Mouse (Mus musculus): ENCODE results near the gene Kmt5a. TPM values are rescaled to one million over a fixed set of nuclear protein-coding genes. Genes with fewer than 3 reads are reported as not detected.

The Kmt5a gene
- total and polyA plus RNA-seq, 2 experiments from 2014 or later = 27.7 to 82.9 TPM

DNA sequence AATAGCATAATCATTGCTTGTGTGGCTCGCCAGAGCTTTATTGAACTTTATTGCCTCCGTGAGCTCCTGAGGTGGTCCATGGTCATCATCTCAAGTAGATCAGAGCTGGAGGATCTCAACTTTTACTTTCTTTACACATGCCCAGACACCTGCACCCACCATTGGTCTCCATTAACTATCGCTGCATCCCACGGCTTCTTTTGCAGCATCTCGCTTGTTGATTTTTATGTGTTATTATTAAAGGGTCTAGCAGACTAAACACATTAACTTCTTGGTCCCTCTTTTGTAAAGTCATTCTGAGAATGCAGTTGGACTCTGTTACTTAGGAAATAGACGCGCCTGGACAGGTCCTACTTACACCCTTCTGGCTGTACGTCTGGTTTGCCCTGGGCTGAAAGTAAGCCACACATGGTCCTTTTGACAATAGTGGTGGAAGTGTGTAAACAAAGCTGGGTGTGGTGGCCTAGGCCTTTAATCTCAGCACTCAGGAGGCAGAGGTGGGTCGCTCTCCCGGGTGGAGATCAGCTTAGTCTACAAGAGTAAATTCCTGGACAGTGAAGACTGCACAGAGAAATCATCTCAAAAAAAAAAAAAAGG, 13.2 kb upstream of the Kmt5a start:
- Histone ChIP-seq H3K27me3 (ENCODE audit: control insufficient read depth, insufficient read depth, low read length) (no peaks in the 10 kb centered on the region), H3K4me2 (ENCODE audit: low read depth, low read length) (peak overlapping the region; percentile 45), H3K4me1 (ENCODE audit: control insufficient read depth, insufficient read depth) (no peaks in the 10 kb centered on the region; the same call in 1 of the 2 replicates), H3K4me3 (ENCODE audit: low read depth, low read length) (no peak overlapping the region), H3K36me3 (replicated peaks; ENCODE audit: control insufficient read depth, insufficient read depth, low read length) (0 out of 2 replicates have a peak, but pooled peaks cover 6% of the 10 kb centered on the region), H3K9ac (replicated peaks; ENCODE audit: low read depth, low read length) (no peak overlapping the region), H3K9me3 (replicated peaks; ENCODE audit: control insufficient read depth, low read length) (no peaks in the 10 kb centered on the region), H3K27ac (ENCODE audit: low read depth) (peak overlapping the region; percentile 80)
- no peak for TF ChIP-seq EP300 (IDR thresholded peaks at IDR 0.05; ENCODE audit: low read depth)
- TF ChIP-seq CTCF (IDR thresholded peaks at IDR 0.05; ENCODE audit: low read depth) = no peak
- WGBS = 94% methylated on average over 10 of the region's 10 CpGs
- ATAC-seq (ENCODE audit: insufficient read depth, low read depth) (no peak), DNase-seq (ENCODE audit: low spot score) (no peak)

DNA sequence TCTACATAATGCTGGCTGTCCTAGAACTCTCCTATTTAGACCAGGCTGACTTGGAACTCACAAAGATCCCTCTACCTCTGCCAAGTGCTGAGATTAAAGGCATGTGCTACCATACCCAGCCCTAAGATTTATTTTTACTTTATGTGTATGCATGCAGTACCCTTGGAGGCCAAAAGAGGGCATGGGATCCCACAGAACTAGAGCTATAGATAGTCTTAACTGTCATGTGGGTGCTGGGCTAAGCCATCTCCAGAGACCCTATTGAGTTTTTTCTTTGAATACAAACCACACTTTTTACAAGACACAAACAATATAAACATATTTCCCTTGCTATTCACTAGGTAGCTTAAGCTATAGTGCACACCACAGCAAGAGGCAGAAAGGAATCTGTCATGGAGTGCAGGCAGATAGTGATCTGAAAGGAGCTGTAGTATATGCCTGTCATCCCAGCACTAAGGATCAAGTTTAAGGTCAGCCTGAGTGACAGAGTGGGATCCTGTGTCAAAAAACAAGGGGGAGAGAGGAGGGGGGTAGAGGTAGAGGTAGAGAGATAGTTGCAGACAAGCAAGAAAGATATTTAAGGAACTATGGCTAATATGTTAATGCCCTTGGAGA, 7.2 kb upstream of the Kmt5a start:
- H3K4me3 ChIP-seq (ENCODE audit: low read depth, low read length) = no peak overlapping the region
- H3K9me3 ChIP-seq (replicated peaks; ENCODE audit: control insufficient read depth, low read length) = no peaks in the 10 kb centered on the region
- TF ChIP-seq CTCF (IDR thresholded peaks at IDR 0.05; ENCODE audit: low read depth) = peak; percentile 85
- no peak for TF ChIP-seq EP300 (IDR thresholded peaks at IDR 0.05; ENCODE audit: low read depth)
- DNase-seq (ENCODE audit: low spot score) (peak; percentile 70), ATAC-seq (ENCODE audit: insufficient read depth, low read depth) (peak; percentile 85)
- no peaks in the 10 kb centered on the region for H3K36me3 ChIP-seq (replicated peaks; ENCODE audit: control insufficient read depth, insufficient read depth, low read length)
- no peaks in the 10 kb centered on the region for H3K27me3 ChIP-seq (ENCODE audit: control insufficient read depth, insufficient read depth, low read length)
- H3K9ac ChIP-seq (replicated peaks; ENCODE audit: low read depth, low read length) = no peak overlapping the region
- no peak overlapping the region for H3K27ac ChIP-seq (ENCODE audit: low read depth)
- H3K4me2 ChIP-seq (ENCODE audit: low read depth, low read length) = no peak overlapping the region
- H3K4me1 ChIP-seq (ENCODE audit: control insufficient read depth, insufficient read depth) = no peaks in the 10 kb centered on the region

DNA sequence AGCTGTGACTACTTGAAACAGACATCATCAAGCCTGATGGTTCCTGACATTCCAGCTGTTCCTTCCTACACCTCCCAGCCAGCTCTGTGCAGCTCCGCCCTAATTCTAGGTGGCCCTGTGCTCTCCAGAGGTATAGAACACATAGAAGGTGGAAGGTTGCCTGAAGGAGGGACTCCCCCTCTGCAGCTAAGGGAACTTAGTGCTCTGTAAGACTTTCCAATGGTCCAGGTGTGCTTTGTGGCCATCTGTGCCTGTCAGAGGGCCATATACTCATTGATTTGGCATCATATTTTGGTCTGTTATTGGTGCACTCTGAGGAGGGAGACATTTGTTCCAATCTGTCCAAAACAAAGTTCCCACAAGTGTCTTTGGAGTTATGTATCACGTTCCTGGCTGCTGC, 6.7 kb upstream of the Kmt5a start:
- H3K4me1 ChIP-seq (ENCODE audit: control insufficient read depth, insufficient read depth) = no peaks in the 10 kb centered on the region
- no peak overlapping the region for H3K9ac ChIP-seq (replicated peaks; ENCODE audit: low read depth, low read length)
- H3K4me3 ChIP-seq (ENCODE audit: low read depth, low read length) = no peak overlapping the region
- 65% methylated on average over 2 of the region's 2 CpGs for WGBS
- ATAC-seq (ENCODE audit: insufficient read depth, low read depth) (no peak), DNase-seq (ENCODE audit: low spot score) (no peak)
- TF ChIP-seq EP300 (IDR thresholded peaks at IDR 0.05; ENCODE audit: low read depth) (no peak), CTCF (IDR thresholded peaks at IDR 0.05; ENCODE audit: low read depth) (no peak)
- no peaks in the 10 kb centered on the region for H3K9me3 ChIP-seq (replicated peaks; ENCODE audit: control insufficient read depth, low read length)
- H3K27ac ChIP-seq (ENCODE audit: low read depth) = no peak overlapping the region
- no peaks in the 10 kb centered on the region for H3K36me3 ChIP-seq (replicated peaks; ENCODE audit: control insufficient read depth, insufficient read depth, low read length)
- no peak overlapping the region for H3K4me2 ChIP-seq (ENCODE audit: low read depth, low read length)
- H3K27me3 ChIP-seq (ENCODE audit: control insufficient read depth, insufficient read depth, low read length) = no peaks in the 10 kb centered on the region

DNA sequence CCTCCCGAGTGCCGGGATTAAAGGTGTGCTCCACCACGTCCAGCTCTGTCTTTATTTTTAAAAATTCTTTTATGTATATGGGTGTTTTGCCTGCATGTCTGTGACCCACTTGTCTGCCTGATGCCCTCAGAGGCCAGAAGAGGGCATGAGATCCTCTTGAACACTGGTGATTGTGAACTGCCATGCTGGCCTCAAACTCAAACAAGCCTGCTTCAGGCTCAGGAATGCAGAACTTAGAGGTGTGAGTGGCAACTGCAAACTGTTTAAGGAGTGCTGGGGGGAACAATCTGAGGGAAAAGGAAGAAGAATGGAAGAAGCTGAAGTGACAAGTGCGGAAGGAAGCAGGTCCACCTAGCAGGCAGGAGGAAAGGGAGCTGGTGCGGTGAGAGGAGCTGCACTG, 1.5 kb upstream of the Kmt5a start:
- Histone ChIP-seq H3K27me3 (ENCODE audit: control insufficient read depth, insufficient read depth, low read length) (no peaks in the 10 kb centered on the region), H3K36me3 (replicated peaks; ENCODE audit: control insufficient read depth, insufficient read depth, low read length) (no peaks in the 10 kb centered on the region), H3K9me3 (replicated peaks; ENCODE audit: control insufficient read depth, low read length) (no peaks in the 10 kb centered on the region), H3K9ac (replicated peaks; ENCODE audit: low read depth, low read length) (no peak overlapping the region), H3K27ac (ENCODE audit: low read depth) (peak overlapping the region; percentile 93), H3K4me1 (ENCODE audit: control insufficient read depth, insufficient read depth) (peaks cover 5% of the 10 kb centered on the region; the same call in 1 of the 2 replicates), H3K4me2 (ENCODE audit: low read depth, low read length) (no peak overlapping the region), H3K4me3 (ENCODE audit: low read depth, low read length) (no peak overlapping the region)
- ATAC-seq (ENCODE audit: insufficient read depth, low read depth) (no peak), DNase-seq (ENCODE audit: low spot score) (peak; percentile 25)
- TF ChIP-seq EP300 (IDR thresholded peaks at IDR 0.05; ENCODE audit: low read depth) (no peak), CTCF (IDR thresholded peaks at IDR 0.05; ENCODE audit: low read depth) (peak; percentile 62)
- WGBS = 72% methylated on average over 5 of the region's 5 CpGs

DNA sequence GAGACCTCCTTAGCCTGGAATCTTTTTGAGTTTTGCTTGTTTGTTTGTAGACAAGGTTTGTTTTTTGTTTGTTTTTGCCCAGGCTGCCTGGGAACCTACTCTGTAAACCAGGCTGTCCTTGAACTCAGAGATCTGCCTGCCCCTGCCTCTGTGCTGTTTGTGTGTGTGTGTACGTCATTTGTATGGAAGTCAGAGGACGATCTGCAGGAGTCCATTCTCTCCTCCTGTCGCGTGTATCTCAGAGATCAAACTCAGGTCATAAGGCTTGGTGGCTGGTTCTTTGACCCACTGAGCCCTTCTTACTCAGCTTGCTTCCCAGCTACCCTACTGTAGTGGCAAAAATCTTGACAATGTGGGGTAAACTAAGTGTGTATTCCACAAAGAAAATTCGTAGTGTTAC, 984 bp upstream of the Kmt5a start:
- no peak overlapping the region for H3K4me3 ChIP-seq (ENCODE audit: low read depth, low read length)

More for the DNA sequence above, 984 bp upstream of the Kmt5a start:
- Histone ChIP-seq H3K9me3 (replicated peaks; ENCODE audit: control insufficient read depth, low read length) (no peaks in the 10 kb centered on the region), H3K4me1 (ENCODE audit: control insufficient read depth, insufficient read depth) (peaks cover 5% of the 10 kb centered on the region; the same call in 1 of the 2 replicates), H3K27me3 (ENCODE audit: control insufficient read depth, insufficient read depth, low read length) (no peaks in the 10 kb centered on the region), H3K4me2 (ENCODE audit: low read depth, low read length) (no peak overlapping the region), H3K36me3 (replicated peaks; ENCODE audit: control insufficient read depth, insufficient read depth, low read length) (no peaks in the 10 kb centered on the region), H3K9ac (replicated peaks; ENCODE audit: low read depth, low read length) (no peak overlapping the region), H3K27ac (ENCODE audit: low read depth) (peak overlapping the region; percentile 93)
- TF ChIP-seq EP300 (IDR thresholded peaks at IDR 0.05; ENCODE audit: low read depth) (no peak), CTCF (IDR thresholded peaks at IDR 0.05; ENCODE audit: low read depth) (no peak)
- DNase-seq (ENCODE audit: low spot score) = no peak
- 58% methylated on average over 5 of the region's 5 CpGs for WGBS
- ATAC-seq (ENCODE audit: insufficient read depth, low read depth) = no peak
